Mouse (Mus musculus): ENCODE data around the gene Rpl37a. TPM values are rescaled to one million over a fixed set of nuclear protein-coding genes. Genes with fewer than 3 reads are reported as not detected.
A peak's percentile ranks its signal among the peaks of the same experiment; 100 is the strongest.

Gene Rpl37a
- polyA plus RNA-seq, 1 experiment from 2014 or later, result 1,383 TPM

GRCm38 (mm10) chr1:72720115-72720725 is 9.1 kb downstream of the Rpl37a start:
- H3K4me2 ChIP-seq (ENCODE audit: low read length), result no peak overlapping the region
- no peak overlapping the region for H3K4me3 ChIP-seq (ENCODE audit: control insufficient read depth in 1 of 2, insufficient read depth in 1 of 2, low read depth in 1 of 2, low read length in 2 of 2)
- peaks cover 9% of the 10 kb centered on the region for H3K36me3 ChIP-seq (ENCODE audit: control insufficient read depth, insufficient read depth, low read length)
- H3K27ac ChIP-seq (replicated peaks in 1 of 2; ENCODE audit: control insufficient read depth in 1 of 2, insufficient read depth in 1 of 2, low read depth in 2 of 2, low read length in 2 of 2), result no peak overlapping the region
- H3K4me1 ChIP-seq (ENCODE audit: control insufficient read depth in 2 of 2, insufficient read depth in 2 of 2, low read length in 2 of 2), result peaks cover 0 to 4% of the 10 kb centered on the region in 2 experiments; a peak in 2 of 4 replicates
- H3K9me3 ChIP-seq (ENCODE audit: control insufficient read depth, low read length), result no peaks in the 10 kb centered on the region
- ATAC-seq (ENCODE audit: insufficient number of reproducible peaks, insufficient read depth, low FRiP score, low read depth), result no peak
- 66% methylated on average over 6 of the region's 6 CpGs for WGBS
- no peaks in the 10 kb centered on the region; the same call in 1 of the 2 replicates for H3K27me3 ChIP-seq (ENCODE audit: control insufficient read depth, insufficient read depth, low read length)
- no peak overlapping the region for H3K9ac ChIP-seq (ENCODE audit: low read length)

GRCm38 (mm10) chr1:72722646-72723045 is 11.6 kb downstream of the Rpl37a start:
- 28% methylated on average over 8 of the region's 8 CpGs for WGBS

GRCm38 (mm10) chr1:72724354-72724753 is 13.3 kb downstream of the Rpl37a start:
- 67% methylated on average over 2 of the region's 2 CpGs for WGBS
- Histone ChIP-seq H3K4me1 (ENCODE audit: control insufficient read depth in 2 of 2, insufficient read depth in 2 of 2, low read length in 2 of 2) (peaks cover 0 to 4% of the 10 kb centered on the region in 2 experiments; a peak in 2 of 4 replicates), H3K4me2 (ENCODE audit: low read length) (no peak overlapping the region), H3K27ac (replicated peaks in 1 of 2; ENCODE audit: control insufficient read depth in 1 of 2, insufficient read depth in 1 of 2, low read depth in 2 of 2, low read length in 2 of 2) (no peak overlapping the region), H3K4me3 (ENCODE audit: control insufficient read depth in 1 of 2, insufficient read depth in 1 of 2, low read depth in 1 of 2, low read length in 2 of 2) (no peak overlapping the region), H3K36me3 (ENCODE audit: control insufficient read depth, insufficient read depth, low read length) (no peaks in the 10 kb centered on the region), H3K27me3 (ENCODE audit: control insufficient read depth, insufficient read depth, low read length) (no peaks in the 10 kb centered on the region; the same call in 1 of the 2 replicates), H3K9me3 (ENCODE audit: control insufficient read depth, low read length) (no peaks in the 10 kb centered on the region), H3K9ac (ENCODE audit: low read length) (no peak overlapping the region)
- ATAC-seq (ENCODE audit: insufficient number of reproducible peaks, insufficient read depth, low FRiP score, low read depth), result no peak

More at GRCm38 (mm10) chr1:72722646-72723045, 11.6 kb downstream of the Rpl37a start:
- H3K27me3 ChIP-seq (ENCODE audit: control insufficient read depth, insufficient read depth, low read length), result no peaks in the 10 kb centered on the region; the same call in 1 of the 2 replicates
- H3K4me3 ChIP-seq (ENCODE audit: control insufficient read depth in 1 of 2, insufficient read depth in 1 of 2, low read depth in 1 of 2, low read length in 2 of 2), result no peak overlapping the region
- no peaks in the 10 kb centered on the region for H3K36me3 ChIP-seq (ENCODE audit: control insufficient read depth, insufficient read depth, low read length)
- H3K4me1 ChIP-seq (ENCODE audit: control insufficient read depth in 2 of 2, insufficient read depth in 2 of 2, low read length in 2 of 2), result peaks cover 0 to 4% of the 10 kb centered on the region in 2 experiments; a peak in 2 of 4 replicates
- ATAC-seq (ENCODE audit: insufficient number of reproducible peaks, insufficient read depth, low FRiP score, low read depth), result no peak
- no peak overlapping the region for H3K27ac ChIP-seq (replicated peaks in 1 of 2; ENCODE audit: control insufficient read depth in 1 of 2, insufficient read depth in 1 of 2, low read depth in 2 of 2, low read length in 2 of 2)
- H3K9me3 ChIP-seq (ENCODE audit: control insufficient read depth, low read length), result no peaks in the 10 kb centered on the region
- peak overlapping the region; percentile 30; the same call in 1 of the 2 replicates for H3K9ac ChIP-seq (ENCODE audit: low read length)
- H3K4me2 ChIP-seq (ENCODE audit: low read length), result no peak overlapping the region

- Histone ChIP-seq H3K4me1 (ENCODE audit: control insufficient read depth in 2 of 2, insufficient read depth in 2 of 2, low read length in 2 of 2) (peaks cover 0 to 4% of the 10 kb centered on the region in 2 experiments; a peak in 2 of 4 replicates), H3K4me2 (ENCODE audit: low read length) (no peak overlapping the region), H3K9me3 (ENCODE audit: control insufficient read depth, low read length) (no peaks in the 10 kb centered on the region), H3K36me3 (ENCODE audit: control insufficient read depth, insufficient read depth, low read length) (no peaks in the 10 kb centered on the region), H3K9ac (ENCODE audit: low read length) (no peak overlapping the region), H3K4me3 (ENCODE audit: control insufficient read depth in 1 of 2, insufficient read depth in 1 of 2, low read depth in 1 of 2, low read length in 2 of 2) (no peak overlapping the region), H3K27me3 (ENCODE audit: control insufficient read depth, insufficient read depth, low read length) (no peaks in the 10 kb centered on the region; the same call in 1 of the 2 replicates), H3K27ac (replicated peaks in 1 of 2; ENCODE audit: control insufficient read depth in 1 of 2, insufficient read depth in 1 of 2, low read depth in 2 of 2, low read length in 2 of 2) (no peak overlapping the region)
- no peak for ATAC-seq (ENCODE audit: insufficient number of reproducible peaks, insufficient read depth, low FRiP score, low read depth)
- 90% methylated on average over 13 of the region's 13 CpGs for WGBS
These were observed 14.9 kb downstream of the Rpl37a start for GRCm38 (mm10) chr1:72725941-72726340.

GRCm38 (mm10) chr1:72728781-72729180 is 17.7 kb downstream of the Rpl37a start:
- WGBS, result 81% methylated on average over 4 of the region's 4 CpGs
- Histone ChIP-seq H3K27me3 (ENCODE audit: control insufficient read depth, insufficient read depth, low read length) (no peaks in the 10 kb centered on the region; the same call in 1 of the 2 replicates), H3K9ac (ENCODE audit: low read length) (no peak overlapping the region), H3K9me3 (ENCODE audit: control insufficient read depth, low read length) (no peaks in the 10 kb centered on the region), H3K27ac (replicated peaks in 1 of 2; ENCODE audit: control insufficient read depth in 1 of 2, insufficient read depth in 1 of 2, low read depth in 2 of 2, low read length in 2 of 2) (no peak overlapping the region), H3K36me3 (ENCODE audit: control insufficient read depth, insufficient read depth, low read length) (no peaks in the 10 kb centered on the region), H3K4me2 (ENCODE audit: low read length) (no peak overlapping the region), H3K4me3 (ENCODE audit: control insufficient read depth in 1 of 2, insufficient read depth in 1 of 2, low read depth in 1 of 2, low read length in 2 of 2) (no peak overlapping the region), H3K4me1 (ENCODE audit: control insufficient read depth in 2 of 2, insufficient read depth in 2 of 2, low read length in 2 of 2) (no peaks in the 10 kb centered on the region)
- ATAC-seq (ENCODE audit: insufficient number of reproducible peaks, insufficient read depth, low FRiP score, low read depth), result no peak

- no peak overlapping the region for H3K4me3 ChIP-seq (ENCODE audit: control insufficient read depth in 1 of 2, insufficient read depth in 1 of 2, low read depth in 1 of 2, low read length in 2 of 2)
- no peak for ATAC-seq (ENCODE audit: insufficient number of reproducible peaks, insufficient read depth, low FRiP score, low read depth)
- 84% methylated on average over 10 of the region's 10 CpGs for WGBS
- no peaks in the 10 kb centered on the region for H3K36me3 ChIP-seq (ENCODE audit: control insufficient read depth, insufficient read depth, low read length)
- H3K9ac ChIP-seq (ENCODE audit: low read length), result no peak overlapping the region
- no peaks in the 10 kb centered on the region; the same call in 1 of the 2 replicates for H3K27me3 ChIP-seq (ENCODE audit: control insufficient read depth, insufficient read depth, low read length)
- H3K4me1 ChIP-seq (ENCODE audit: control insufficient read depth in 2 of 2, insufficient read depth in 2 of 2, low read length in 2 of 2), result no peaks in the 10 kb centered on the region
- H3K4me2 ChIP-seq (ENCODE audit: low read length), result no peak overlapping the region
- no peak overlapping the region for H3K27ac ChIP-seq (replicated peaks in 1 of 2; ENCODE audit: control insufficient read depth in 1 of 2, insufficient read depth in 1 of 2, low read depth in 2 of 2, low read length in 2 of 2)
- H3K9me3 ChIP-seq (ENCODE audit: control insufficient read depth, low read length), result no peaks in the 10 kb centered on the region
These were observed 19.0 kb downstream of the Rpl37a start for GRCm38 (mm10) chr1:72730126-72730525.

- H3K4me1 ChIP-seq (ENCODE audit: control insufficient read depth in 2 of 2, insufficient read depth in 2 of 2, low read length in 2 of 2), result peaks cover 4 to 10% of the 10 kb centered on the region in 2 experiments; a peak in 3 of 4 replicates
- H3K27me3 ChIP-seq (ENCODE audit: control insufficient read depth, insufficient read depth, low read length), result no peaks in the 10 kb centered on the region; the same call in 1 of the 2 replicates
- no peaks in the 10 kb centered on the region for H3K36me3 ChIP-seq (ENCODE audit: control insufficient read depth, insufficient read depth, low read length)
- H3K9ac ChIP-seq (ENCODE audit: low read length), result no peak overlapping the region
- H3K9me3 ChIP-seq (ENCODE audit: control insufficient read depth, low read length), result no peaks in the 10 kb centered on the region
- H3K27ac ChIP-seq (replicated peaks in 1 of 2; ENCODE audit: control insufficient read depth in 1 of 2, insufficient read depth in 1 of 2, low read depth in 2 of 2, low read length in 2 of 2), result no peak overlapping the region
- WGBS, result 84% methylated on average over 9 of the region's 9 CpGs
- no peak overlapping the region for H3K4me2 ChIP-seq (ENCODE audit: low read length)
- ATAC-seq (ENCODE audit: insufficient number of reproducible peaks, insufficient read depth, low FRiP score, low read depth), result no peak
- no peak overlapping the region for H3K4me3 ChIP-seq (ENCODE audit: control insufficient read depth in 1 of 2, insufficient read depth in 1 of 2, low read depth in 1 of 2, low read length in 2 of 2)
These were observed 22.2 kb downstream of the Rpl37a start for GRCm38 (mm10) chr1:72733191-72733691.
